Mouse (Mus musculus): ENCODE data around the gene Pbx4.

Pbx4 gene

DNA sequence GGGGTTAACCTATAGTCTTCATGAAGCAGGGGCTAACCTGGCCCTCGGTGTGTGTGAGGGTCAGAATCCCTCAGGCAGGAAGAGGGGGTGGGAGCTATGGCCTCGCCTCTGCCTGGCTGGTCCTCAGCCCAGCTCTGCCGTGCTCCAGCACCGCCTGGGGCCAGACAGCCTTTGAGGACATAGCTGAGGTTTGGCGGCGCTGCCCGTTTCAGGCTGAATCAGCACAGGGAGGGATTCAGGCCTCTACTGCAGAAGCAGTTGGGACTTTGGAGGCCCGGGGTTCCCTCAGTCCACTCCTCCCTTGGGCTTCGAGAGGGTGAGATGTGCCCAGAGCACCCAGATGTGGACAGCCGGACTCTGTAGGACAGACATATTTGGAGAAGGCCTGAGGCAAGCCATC is 43.8 kb downstream of the Pbx4 start:
- DNase-seq: no peak

DNA sequence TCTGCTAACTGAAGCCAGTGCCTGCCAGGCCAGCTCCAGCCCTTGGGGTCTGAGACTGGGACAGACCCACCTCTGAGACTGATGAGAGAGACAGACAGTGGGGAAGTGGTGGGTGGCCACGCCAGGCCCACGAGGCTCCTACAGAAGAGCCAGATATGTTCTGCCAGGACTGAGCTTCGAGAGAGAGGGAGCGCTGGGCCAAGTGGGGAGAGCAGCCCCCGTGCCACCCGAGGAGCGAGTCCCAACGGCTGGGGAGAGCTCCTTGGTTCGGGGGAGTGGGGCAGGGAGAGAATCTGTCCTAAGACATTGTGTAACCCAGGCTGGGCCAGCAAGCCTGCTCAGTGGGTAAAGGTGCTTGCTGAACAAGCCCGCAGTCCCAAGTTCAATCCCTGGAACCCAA is 44.7 kb downstream of the Pbx4 start:
- no peak for DNase-seq

DNA sequence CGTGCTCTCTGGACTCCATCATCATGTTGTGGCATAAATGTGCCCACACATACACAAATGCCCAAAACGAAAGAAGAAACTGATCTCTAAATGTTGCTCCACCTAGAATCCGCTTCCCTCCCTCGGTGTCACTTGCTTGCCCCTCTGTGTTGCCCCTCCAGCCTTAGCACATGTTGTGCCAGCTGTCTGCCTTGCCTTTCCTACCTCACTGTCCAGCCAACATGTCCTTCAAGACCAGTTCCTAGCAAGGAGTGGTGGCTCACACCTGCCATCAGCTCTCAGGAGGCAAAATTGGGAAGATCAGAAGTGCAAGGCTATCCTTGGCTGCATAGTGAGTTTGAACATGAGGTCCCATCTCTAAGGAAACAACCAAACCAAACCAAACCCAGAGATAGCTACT is 45.1 kb downstream of the Pbx4 start:
- DNase-seq: no peak

DNA sequence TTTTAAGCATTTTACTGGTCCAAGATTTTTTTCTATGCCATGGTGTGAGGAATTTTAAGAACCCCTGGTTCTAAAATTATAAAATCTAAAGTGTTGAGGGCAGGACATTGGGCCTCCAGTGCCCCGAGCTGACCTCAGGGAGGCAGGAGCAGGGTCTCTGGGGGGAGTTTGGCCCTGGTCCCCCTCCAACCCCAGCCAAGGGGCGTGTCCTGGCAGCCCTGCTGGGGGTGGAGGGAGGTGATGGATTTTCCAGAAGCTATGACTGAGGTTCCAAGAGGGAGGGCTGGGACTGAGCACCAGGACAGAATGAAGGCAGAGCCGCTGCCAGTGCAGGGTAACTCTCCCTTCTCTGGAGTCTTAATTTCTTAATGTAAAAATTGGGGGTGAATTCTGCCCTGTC is 45.7 kb downstream of the Pbx4 start:
- DNase-seq: no peak

DNA sequence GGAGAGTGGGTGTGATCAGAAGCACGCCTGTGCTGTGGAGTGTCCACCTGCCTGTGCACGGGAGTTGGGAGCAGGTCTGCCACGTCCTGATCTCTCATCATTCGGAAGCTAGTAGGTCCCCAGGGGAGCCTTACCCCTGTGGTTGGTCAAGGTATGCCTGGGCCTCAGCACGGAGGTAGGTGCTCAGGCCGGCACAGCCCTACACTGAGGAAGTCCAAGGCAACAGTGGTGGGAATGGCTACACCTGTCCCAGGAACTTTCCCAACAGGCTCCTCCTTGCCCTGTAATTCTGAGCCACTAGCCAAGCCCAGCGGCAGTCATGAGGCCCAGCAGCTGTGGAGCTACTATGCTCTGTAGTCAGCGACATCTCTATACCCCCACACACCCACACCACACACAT is 47.4 kb downstream of the Pbx4 start:
- no peak for DNase-seq

DNA sequence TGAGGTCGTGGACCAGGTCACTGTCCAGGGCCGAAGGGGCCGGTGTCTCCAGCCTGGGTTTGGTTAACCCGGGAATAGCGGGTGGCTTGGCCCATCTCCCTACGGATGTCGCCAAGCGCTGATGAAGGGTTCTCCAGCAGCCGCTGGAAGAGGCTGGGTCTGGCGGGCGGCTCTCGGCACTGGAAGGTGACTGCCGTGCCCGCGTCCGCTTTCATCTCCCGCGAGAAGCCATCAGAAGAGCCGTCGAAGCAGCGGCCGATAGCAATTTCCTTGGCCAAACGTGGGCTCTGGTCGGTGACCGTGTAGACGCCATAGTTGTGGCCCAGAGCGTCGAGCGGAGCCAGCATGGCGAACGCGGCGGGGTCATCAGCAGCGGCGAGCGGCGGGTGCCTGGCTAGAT is 48.5 kb downstream of the Pbx4 start:
- no peak for DNase-seq

DNA sequence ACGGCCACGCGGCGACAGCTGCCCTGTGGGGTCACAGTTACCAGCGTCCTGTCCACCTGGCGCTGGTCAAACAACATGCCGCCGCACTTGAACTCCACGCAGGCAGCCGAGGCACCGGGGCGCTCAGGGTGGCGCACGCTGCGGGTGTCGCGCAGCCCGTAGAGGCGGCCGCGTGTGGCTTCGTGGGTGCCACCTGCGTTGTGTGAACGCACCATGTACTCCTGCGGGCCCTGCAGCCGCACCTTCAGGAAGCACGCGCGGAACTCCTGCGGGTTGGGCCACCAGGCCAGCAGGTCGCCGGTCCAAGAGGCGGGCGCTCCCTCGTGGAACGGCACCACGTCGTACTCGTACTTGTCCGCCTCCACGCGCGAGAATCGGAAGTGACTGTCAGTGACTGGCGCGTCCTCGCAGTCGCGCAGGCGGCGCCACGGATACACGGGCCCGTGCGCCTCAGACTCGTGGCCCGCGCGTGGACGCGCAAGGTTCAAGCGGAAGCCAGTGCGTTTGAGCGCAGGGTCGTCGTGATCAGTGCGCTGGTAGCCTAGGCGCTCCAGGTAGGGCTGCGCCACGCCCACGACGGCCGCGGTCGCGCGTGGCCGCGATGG is 49.1 kb downstream of the Pbx4 start:
- no peak for DNase-seq

DNA sequence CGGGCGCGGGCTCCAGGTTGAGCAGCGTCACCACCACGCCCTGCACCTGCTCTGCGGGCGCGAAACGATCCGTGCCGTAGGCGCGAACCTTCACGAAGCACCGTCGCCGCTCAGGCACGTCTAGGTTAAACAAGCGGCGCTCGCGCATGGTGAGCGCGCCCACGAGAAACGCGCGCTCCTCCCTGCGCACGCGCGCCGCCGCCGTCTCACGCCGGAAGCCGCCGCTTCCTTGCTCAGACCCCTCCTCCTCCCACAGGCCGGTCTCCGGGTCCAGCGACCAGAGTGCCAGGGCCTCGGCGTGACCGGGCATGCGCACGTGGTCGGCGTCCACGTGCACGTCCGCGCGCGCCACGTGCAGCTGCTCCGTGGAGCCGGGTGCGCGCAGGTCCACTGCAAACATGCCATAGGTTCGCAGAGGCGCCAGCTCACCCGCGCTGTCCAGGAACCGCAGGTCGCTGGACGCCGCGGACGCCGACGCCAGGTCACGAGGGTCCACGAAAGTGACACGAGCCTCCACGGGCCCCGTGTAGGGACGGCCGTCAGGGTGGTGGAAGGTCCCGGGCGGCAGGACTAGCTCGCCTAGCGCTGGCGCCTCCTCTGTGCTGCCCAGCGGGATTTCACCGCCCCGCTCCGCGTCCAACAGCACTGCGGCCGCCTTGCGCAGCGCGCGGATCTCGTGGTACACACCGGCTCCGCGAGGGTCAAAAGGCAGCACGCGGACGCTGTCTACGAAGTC is 49.9 kb downstream of the Pbx4 start:
- DNase-seq: no peak

DNA sequence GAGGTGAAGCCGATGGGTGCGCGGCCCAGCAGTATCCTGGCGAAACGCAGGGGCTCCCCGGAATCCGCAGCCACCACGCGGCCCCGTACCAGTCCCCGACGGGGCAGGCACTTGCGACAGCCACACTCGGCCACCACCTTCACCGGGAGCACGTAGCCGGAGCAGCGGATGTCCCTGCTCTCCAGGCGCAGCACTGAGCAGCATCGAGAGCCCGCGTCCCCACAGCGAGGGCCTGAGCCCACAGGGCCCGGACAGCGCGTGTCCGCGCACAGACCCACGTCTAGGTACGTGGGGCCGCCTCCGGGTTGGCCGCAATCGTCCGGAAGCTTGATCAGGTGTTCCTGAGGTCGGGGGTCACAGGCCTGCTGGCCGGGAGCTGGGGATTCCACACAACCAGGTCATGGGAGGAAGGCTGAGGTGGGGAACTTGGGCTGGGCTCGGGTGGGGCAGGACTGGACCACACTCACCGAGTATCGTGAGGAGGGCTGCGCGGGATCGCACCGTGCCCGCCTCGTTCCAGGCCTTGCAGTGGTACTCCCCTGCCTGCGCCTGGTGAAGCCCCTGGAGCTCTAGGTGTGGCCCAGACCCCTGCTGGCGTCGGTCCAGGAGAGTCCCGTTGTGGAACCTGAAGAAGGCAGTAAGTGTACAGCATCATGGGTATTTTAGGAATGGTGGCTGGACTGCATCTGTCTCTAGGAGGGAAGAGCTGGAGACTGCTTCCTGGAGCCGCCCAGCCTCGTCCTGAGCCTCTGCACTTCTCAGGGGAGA is 50.7 kb downstream of the Pbx4 start:
- DNase-seq: no peak

DNA sequence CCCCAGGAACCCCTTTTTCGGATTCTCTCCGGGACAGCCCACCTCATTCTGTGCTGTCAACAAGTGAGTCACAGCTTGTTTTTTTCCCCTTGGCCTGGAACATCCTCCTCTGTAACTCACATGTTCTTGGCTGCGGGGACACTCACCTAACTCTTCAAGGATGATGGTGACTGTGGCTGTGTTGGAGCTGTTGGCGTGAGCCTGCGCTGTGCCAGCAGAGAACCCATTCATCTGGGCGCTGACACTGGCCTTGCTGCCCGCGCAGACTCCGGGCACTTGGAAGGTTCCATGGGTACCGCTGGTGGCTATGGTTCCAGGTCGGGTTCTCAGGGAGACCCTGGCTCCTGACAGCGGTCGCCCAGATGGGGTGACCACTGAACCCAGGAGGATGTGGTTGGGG is 51.9 kb downstream of the Pbx4 start:
- no peak for DNase-seq

DNA sequence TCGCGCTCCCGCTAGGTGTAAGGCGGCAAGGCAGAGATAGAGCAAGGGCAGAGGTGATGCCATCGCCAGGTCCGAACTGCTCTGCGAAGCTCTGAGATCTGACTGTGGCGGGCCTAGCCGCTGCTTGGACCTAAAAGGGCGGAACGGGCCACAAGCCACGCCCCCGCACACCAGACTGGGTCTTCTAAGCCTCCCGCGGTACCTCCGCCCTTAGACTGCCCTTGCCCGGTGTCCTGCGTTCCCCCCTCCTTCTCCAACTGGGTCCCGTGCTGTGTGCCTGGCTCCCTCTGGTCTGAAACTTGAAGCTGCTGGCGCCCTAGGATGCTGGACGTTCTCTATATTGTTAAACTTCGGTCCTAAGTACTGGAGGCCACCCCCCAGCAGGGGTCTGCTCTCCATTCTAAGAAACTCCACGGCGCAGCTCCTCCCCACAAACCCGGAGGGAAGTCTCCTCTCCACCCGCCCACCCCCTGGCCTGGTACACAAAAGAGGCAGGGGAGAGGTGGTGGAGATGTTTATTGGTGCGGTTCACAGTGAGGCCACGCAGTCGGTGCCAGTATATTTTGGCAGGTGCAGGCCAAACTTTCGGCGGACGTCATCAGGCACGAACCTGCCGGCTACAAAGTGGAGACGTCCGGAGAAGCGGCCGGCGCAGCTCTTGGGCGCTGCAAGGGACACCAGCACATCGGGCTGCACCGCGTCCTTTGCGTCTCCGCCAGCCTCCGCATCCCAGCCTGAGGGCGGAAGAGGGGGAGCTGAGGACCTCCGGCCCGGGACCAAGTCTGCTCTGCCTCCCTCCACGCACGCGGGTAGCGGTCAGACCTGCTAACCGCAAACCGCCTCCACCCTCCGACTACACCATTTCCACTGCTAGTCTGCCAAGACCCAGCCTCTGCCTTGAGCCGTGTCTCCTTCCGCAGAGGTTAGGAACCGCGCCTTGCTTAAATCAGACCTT is 55.3 kb downstream of the Pbx4 start, which contains the start of gene Cilp2:
Cilp2 (minus strand) TSS at position 399 of the 955 bp plus-strand sequence.
- no peak for DNase-seq

DNA sequence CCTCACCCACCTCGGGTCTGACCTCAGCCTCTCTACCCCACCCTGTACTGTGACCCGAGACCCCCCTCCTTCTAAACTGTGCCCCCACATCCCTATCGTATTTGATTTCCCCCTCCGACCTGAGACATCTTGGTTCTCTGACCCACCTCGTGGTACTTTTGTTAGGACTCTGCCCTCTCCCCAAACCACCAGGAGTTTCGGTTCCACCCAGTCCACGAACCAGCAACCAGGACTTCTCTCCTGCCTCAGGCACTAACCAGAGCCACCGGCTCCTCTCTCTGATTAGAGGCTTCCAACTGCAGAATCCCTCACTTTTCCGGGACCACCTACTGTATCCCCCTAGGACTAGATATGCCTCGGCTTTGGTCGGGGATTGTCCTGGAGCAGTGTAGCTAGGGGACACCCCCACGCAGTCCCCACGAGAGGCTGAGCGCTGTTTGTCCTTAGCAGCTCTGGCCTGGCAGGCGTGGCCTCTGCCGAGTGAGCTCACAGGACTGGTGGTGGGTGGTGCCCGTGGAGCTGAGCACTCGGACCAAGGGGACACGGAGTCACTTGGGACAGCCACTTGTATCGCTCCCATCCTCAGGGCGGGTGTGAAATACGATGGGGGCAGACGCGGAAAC is 56.1 kb downstream of the Pbx4 start:
- DNase-seq: no peak

DNA sequence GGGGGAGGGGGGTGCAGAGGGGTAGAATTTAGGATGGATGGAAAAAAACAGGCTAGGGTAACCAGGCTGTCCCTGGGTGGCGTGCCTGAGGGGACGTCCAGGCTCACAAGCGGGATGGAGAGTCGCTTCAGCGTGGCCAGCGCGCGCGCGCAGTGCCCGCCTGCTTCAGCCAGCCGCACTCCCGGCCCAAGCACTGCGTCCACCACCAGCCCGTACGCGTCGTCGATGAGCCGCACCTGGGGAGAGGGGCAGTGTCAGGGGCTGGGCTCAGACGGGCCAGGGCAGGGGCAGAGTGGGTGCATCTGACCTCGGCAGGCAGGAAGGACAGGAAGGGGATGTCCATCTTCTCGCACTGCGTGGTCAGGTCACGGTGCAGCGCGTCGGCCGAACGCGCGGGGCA is 56.6 kb downstream of the Pbx4 start:
- no peak for DNase-seq

DNA sequence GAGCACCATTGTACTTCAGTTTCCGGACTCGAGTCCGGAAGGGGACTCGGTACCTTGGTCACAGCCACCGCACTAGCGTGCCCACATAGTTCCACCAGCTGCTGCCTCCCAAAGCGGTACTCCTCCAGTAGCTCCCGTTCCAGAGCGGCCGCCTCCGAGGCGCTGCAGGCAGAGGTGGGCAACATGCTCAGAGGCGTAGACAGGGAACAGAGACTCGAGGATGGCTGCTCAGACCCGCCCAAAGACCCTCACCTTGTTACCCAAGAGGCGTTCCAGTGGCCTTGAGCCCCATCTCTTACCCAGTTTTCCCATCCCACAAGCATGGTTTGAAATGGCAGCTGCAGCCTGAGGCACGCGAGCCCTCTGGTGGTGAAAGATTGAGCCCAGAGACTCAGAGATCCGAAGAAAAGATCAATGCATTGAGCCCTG is 58.5 kb downstream of the Pbx4 start:
- peak; percentile 48 for DNase-seq

DNA sequence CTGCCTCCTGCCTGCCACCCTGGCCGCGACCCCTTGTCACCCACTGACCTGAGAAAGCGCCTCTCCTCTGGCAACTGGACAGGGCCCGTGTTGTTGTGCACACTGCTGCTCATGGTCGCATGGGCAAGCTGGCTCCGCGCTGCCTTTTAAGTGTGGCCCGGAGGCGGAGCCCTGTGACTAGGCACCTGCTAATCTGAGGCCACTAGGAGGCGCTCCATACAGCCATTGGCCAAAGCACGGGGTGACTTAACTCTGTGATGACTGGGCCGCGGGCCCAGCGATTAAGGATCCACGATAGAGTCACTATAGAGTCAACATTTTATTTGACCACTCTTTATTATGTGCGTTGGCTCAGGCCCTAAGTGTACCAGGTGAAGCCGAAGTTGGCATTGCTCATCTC is 61.6 kb downstream of the Pbx4 start:
- peak; percentile 42 for DNase-seq

DNA sequence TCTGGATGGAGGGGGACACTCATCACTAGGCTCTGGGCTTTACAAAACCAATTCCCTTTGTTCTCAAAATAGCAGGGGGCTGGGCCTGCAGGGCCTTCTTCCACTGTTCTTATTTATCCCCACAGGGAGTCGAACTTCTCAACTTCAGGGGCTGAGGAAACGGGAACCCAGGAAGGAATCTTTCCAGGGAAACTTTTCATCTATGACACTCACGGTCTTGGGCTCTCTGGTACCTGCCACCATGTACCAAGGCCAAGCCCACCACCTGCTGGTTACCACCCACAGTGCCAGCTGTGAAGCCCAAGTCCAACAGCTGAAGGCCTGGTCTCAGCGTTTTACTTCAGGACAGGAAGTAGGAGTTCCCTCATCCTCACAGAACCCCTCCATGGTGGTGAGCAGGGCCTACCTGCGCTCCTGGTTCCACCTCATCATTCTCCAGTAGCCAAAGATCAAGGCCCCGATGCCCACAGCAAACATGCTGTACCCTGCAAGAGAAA is 62.6 kb downstream of the Pbx4 start:
- no peak for DNase-seq

DNA sequence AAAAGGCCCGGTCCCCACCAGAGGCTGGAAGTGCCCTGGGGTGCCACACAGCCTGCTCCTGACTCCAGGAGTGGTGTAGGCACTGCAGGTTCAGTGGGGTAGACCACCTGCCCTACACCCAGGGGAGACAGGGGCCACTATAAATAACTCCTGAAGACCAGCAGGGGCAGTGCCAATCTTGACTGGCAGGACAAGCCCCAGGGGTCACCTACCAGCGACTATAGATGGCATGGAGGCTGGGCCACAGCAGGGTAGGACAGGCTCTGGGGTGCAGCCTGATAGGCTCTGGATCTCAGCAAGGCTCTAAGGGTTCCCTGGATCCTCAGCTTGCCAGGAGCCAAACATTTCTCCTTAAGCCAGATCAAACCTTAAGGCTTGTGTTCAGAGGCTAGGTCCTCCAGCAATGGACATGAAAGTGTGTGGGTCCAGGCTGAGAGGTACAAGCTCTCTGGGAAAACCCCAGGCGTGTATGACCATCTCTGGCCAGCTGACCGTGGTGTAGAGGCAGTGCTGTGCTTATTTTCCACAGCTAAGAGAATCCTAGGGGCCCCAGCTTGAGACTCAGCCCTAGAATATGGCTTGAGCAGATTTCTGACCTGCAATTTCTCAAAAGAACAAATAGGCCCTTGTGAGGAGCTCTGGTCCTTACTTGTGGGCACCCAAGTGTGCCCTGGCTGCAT is 63.6 kb downstream of the Pbx4 start:
- no peak for DNase-seq

DNA sequence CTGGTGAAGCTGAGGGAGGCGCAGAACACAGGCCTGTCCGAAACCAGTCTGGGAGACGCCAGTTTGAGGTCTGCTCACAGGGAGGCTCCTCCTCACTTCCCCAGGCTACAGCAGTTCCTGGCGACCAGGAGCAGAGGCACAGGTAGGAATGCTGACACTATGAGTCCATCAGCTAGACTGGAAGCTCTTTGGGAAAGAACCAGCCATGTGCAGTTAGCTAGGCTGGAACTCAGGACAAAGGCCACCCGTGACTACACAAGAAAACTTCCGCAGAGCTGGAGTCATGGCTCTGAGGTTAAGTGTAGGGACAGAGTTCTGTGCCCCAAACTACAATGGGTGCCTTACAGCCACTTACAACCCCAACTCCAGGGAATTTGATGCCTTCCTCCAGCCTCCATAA is 65.6 kb downstream of the Pbx4 start:
- no peak for DNase-seq

DNA sequence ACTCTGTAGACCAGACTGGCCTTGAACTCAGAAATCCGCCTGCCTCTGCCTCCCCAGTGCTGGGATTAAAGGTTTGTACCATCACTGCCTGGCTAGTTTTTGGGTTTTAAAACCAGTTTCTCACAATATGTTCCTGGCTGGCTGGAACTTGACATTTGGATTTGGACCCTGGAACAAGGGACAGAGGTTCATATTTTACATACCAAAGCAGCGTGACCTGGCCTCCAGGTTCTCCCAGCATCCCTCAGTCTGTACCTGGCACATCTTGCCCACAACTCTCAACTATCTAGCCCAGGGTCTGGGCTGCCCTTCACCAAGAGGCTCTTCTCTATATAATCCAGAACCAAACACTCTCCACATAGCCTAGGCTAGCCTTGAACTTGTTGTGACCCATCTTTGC is 67.6 kb downstream of the Pbx4 start:
- DNase-seq: no peak

DNA sequence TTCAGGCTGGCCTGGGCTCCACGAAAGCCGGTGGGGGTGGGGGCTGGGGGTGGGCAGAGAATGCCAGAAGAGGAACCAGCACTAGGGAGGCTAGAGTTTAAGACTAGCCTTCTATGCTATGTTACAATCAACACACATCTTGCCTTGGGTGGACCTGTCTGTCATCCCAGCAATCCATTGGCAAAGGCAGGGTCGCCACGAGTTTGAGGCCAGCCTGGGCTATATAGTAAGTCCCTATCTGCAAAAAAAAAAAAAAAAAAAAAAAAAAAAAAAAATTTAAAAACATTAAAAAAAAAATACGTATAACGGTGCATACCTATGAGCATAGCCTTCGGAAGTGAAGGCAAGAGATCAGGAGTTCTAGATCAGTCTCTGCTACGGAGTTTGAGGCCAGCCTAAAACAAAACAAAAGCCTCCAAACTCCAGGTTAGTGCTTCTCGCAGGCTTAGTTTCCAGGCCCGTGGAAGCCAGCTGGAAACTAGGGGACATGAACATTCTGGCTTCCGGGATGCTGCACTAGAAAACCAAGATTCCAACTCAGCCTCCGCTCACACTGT is 68.7 kb downstream of the Pbx4 start:
- DNase-seq: no peak

DNA sequence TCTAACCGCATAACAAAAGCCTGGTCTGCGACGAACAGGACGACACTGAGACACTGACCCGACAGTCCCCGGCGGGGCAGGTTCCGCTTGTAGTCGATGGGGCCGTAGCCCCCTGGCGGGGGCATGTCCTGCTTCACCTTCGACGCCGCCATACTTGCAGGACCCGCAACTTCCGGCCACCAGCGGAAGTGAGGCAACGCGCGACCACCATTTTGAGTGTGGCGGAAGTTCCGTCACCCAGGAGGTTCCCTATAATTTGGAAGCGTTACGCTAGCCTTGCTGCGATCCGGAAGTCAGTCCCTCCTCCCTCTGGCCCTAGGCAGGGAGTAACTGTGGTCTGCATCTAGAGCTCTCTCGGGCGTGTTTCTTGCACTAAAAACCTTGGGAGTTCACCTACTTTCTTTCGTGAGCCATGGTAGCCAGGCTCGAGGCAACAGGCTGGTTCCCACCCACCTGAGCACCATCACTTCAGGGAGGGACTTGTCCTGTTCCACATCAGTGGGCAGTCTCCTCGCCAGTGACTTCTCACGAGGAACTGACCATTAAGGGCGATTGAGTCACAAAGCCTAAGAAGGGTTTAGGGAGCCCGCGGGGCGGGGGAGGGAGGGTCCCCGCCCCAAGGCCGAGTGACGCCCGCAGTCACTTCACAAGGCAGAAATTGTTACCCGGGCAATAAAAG is 69.3 kb downstream of the Pbx4 start:
- peak; percentile 97 for DNase-seq

Data from cerebellum, adult 8-10 months (tissue).